Mouse (Mus musculus): Measurements from ENCODE around the gene Gm4707.

DNA sequence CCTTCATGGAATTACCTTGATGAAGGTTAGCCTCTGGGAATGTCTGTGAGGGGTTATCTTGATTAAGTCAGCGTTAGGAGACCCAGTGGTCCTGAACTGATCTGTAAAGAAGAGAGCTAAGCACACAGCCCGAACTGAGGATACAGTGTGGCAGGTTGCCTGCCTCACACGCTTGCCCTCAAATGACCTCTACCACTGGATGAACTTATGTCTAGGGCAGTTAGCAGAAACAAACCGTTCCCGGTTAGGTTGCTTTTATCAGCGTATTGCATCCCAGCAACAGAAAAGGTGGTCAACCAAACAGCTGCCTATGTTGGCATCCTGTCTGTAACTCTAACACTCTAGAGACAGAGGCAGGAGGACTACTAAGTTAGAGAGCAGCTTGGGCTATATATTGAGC, 14.5 kb downstream of the Gm4707 start:
- TF ChIP-seq CTCF (IDR thresholded peaks at IDR 0.05; ENCODE audit: low read depth, low read length) (no peak), POLR2A (IDR thresholded peaks at IDR 0.05; ENCODE audit: extremely low read depth, insufficient read depth, low read length) (no peak)
